Mouse (Mus musculus): ENCODE data around the gene Nrxn3.

DNA sequence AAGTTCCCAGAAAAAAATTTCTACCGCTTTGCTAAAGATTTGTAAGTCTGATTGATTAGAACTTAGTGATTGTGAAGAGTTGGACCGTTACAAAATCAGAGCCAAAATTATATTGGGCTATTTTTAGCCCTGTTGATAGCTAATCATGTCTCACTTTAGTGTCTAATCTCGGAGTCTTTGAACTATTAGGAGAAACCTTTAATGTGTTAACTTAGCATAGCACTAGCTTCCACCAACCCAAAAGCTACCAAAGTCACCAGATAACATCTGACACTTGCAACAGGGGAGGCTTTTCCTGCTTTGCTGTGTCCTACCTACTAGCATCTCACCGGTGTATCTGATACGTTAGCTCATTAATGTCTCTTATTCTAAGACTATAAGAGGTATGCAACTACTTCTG, 1333.6 kb downstream of the Nrxn3 start:
- TF ChIP-seq CTCF (IDR thresholded peaks at IDR 0.05; ENCODE audit: extremely low read depth, insufficient read length, insufficient replicate concordance, low read depth, low read length) (no peak), POLR2A (IDR thresholded peaks at IDR 0.05; ENCODE audit: low read depth, low read length) (no peak)
